Mouse (Mus musculus): ENCODE results near the gene Snd1. TPM values are rescaled to one million over a fixed set of nuclear protein-coding genes. Genes with fewer than 3 reads are reported as not detected.

The Snd1 gene
- total and polyA plus RNA-seq, 3 experiments = 83.7 to 377 (median 210) TPM

DNA sequence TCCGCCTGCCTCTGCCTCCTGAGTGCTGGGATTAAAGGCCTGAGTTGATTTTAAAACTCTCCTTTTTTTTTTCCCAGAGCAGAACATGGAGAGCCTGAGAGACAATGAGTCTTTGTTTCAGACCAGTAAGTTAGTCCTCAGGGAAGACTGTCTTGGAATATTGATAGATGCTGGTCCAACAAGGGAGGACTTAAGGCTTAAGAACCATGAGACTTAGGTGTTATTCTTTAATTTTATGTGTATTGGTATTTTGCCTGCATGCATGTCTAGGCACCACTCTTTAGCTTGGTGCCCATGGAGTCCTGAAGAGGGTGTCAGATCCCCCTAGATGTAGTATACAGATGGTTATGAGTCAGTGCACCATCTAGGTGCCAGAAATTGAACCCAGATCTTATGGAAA is 199.7 kb downstream of the Snd1 start:
- H3K36me3 ChIP-seq (replicated peaks in 1 of 2; ENCODE audit: control insufficient read depth in 1 of 2, insufficient read depth in 1 of 2, low read length in 1 of 2) = peaks cover 17 to 61% of the 10 kb centered on the region in 2 experiments
- no peak overlapping the region for H3K4me2 ChIP-seq (ENCODE audit: insufficient read depth, low read depth, poor library complexity, severe bottlenecking)
- no peaks in the 10 kb centered on the region for H3K27me3 ChIP-seq (replicated peaks)
- H3K79me2 ChIP-seq (replicated peaks; ENCODE audit: control insufficient read depth, extremely low read depth, insufficient read depth, poor library complexity, severe bottlenecking) = peaks cover 2% of the 10 kb centered on the region; the same call in 1 of the 2 replicates
- H3K9ac ChIP-seq (ENCODE audit: insufficient read depth, low read depth) = no peak overlapping the region
- in situ Hi-C loops (cut with MboI; ENCODE audit: low pct_ligation_motif_present, low pct_unique_long_range_greater_than_20kb, low sequenced_read_pairs) = no loop called here
- H3K9me3 ChIP-seq (replicated peaks; ENCODE audit: low read length) = no peaks in the 10 kb centered on the region
- dilution Hi-C loops (cut with MboI; ENCODE audit: extremely low pct_ligation_motif_present, extremely low pct_unique_long_range_greater_than_20kb, low sequenced_read_pairs) = no loop called here
- H3K27ac ChIP-seq (ENCODE audit: insufficient read depth, low read depth) = no peak overlapping the region
- no peak overlapping the region for H3K4me3 ChIP-seq (replicated peaks in 1 of 3; ENCODE audit: low read depth in 2 of 3, low read length in 2 of 3, poor library complexity in 1 of 3)
- no peak for DNase-seq (ENCODE audit: extremely low read depth)
- peaks cover 4 to 26% of the 10 kb centered on the region in 2 experiments; a peak in 3 of 4 replicates for H3K4me1 ChIP-seq (ENCODE audit: control insufficient read depth in 1 of 2, insufficient read depth in 2 of 2)
- TF ChIP-seq EP300 (IDR thresholded peaks at IDR 0.05; ENCODE audit: low read length) (no peak), MYC (IDR thresholded peaks at IDR 0.05; ENCODE audit: low read depth, low read length) (no peak), MXI1 (IDR thresholded peaks at IDR 0.05; ENCODE audit: low read depth, low read length) (no peak), HCFC1 (IDR thresholded peaks at IDR 0.05; ENCODE audit: low read depth, low read length) (no peak), TCF12 (IDR thresholded peaks at IDR 0.05; ENCODE audit: low read depth, low read length) (no peak), JUN (IDR thresholded peaks at IDR 0.05; ENCODE audit: insufficient read depth, low read depth, low read length) (no peak), POLR2A (IDR thresholded peaks at IDR 0.05; ENCODE audit: low read depth, low read length) (no peak), BHLHE40 (IDR thresholded peaks at IDR 0.05; ENCODE audit: low read depth, low read length) (no peak), GABPA (IDR thresholded peaks at IDR 0.05; ENCODE audit: insufficient replicate concordance, low read depth, low read length) (no peak), MAFK (IDR thresholded peaks at IDR 0.05; ENCODE audit: insufficient replicate concordance, low read length) (no peak), USF1 (IDR thresholded peaks at IDR 0.05; ENCODE audit: low read depth, low read length) (no peak), ZKSCAN1 (IDR thresholded peaks at IDR 0.05; ENCODE audit: borderline replicate concordance, low read depth, low read length) (no peak), MEF2A (IDR thresholded peaks at IDR 0.05; ENCODE audit: borderline replicate concordance, low read depth, low read length) (no peak), NRF1 (IDR thresholded peaks at IDR 0.05; ENCODE audit: low read depth, low read length) (no peak), ZNF384 (IDR thresholded peaks at IDR 0.05; ENCODE audit: low read depth, low read length) (no peak)

DNA sequence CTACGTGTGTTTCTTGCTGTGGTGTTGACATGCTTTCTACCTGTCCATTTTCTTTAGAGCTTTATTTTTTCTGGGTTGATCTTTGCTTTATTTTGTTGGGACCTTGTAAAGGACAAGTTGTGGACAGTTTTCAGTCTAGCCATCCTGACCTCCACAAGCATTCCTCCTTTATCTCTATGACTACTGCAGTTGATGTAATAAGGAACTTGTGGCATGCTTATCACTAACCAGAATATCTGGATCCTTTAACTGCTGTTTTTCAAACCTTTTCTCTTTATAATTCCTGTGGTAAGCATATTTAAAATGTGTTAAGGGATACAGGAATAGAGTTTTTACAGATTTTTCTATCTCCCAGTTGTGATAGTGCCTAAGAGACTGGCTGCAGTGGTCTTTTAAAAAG is 204.0 kb downstream of the Snd1 start:
- DNase-seq (ENCODE audit: extremely low read depth) = no peak
- dilution Hi-C loops (cut with MboI; ENCODE audit: extremely low pct_ligation_motif_present, extremely low pct_unique_long_range_greater_than_20kb, low sequenced_read_pairs) = no loop called here
- in situ Hi-C loops (cut with MboI; ENCODE audit: low pct_ligation_motif_present, low pct_unique_long_range_greater_than_20kb, low sequenced_read_pairs) = no loop called here

More for the DNA sequence above, 204.0 kb downstream of the Snd1 start:
- Histone ChIP-seq H3K79me2 (replicated peaks; ENCODE audit: control insufficient read depth, extremely low read depth, insufficient read depth, poor library complexity, severe bottlenecking) (peaks cover 4% of the 10 kb centered on the region), H3K27ac (ENCODE audit: insufficient read depth, low read depth) (no peak overlapping the region), H3K4me2 (ENCODE audit: insufficient read depth, low read depth, poor library complexity, severe bottlenecking) (no peak overlapping the region), H3K27me3 (replicated peaks) (no peaks in the 10 kb centered on the region), H3K9me3 (replicated peaks; ENCODE audit: low read length) (no peaks in the 10 kb centered on the region), H3K4me3 (replicated peaks in 1 of 3; ENCODE audit: low read depth in 2 of 3, low read length in 2 of 3, poor library complexity in 1 of 3) (no peak overlapping the region), H3K4me1 (ENCODE audit: control insufficient read depth in 1 of 2, insufficient read depth in 2 of 2) (no peaks in the 10 kb centered on the region), H3K9ac (ENCODE audit: insufficient read depth, low read depth) (no peak overlapping the region), H3K36me3 (replicated peaks in 1 of 2; ENCODE audit: control insufficient read depth in 1 of 2, insufficient read depth in 1 of 2, low read length in 1 of 2) (peaks cover 10 to 65% of the 10 kb centered on the region in 2 experiments)
- TF ChIP-seq USF1 (IDR thresholded peaks at IDR 0.05; ENCODE audit: low read depth, low read length) (no peak), USF2 (conservative IDR thresholded peaks at IDR 0.05; ENCODE audit: low read depth, low read length) (no peak), NELFE (IDR thresholded peaks at IDR 0.05; ENCODE audit: low read depth, low read length) (no peak), MAX (IDR thresholded peaks at IDR 0.05; ENCODE audit: low read length) (no peak), HCFC1 (IDR thresholded peaks at IDR 0.05; ENCODE audit: low read depth, low read length) (no peak), MAZ (IDR thresholded peaks at IDR 0.05; ENCODE audit: low read depth, low read length) (no peak), MAFK (IDR thresholded peaks at IDR 0.05; ENCODE audit: insufficient replicate concordance, low read length) (no peak), BHLHE40 (IDR thresholded peaks at IDR 0.05; ENCODE audit: low read depth, low read length) (no peak), TCF12 (IDR thresholded peaks at IDR 0.05; ENCODE audit: low read depth, low read length) (no peak), CHD1 (IDR thresholded peaks at IDR 0.05; ENCODE audit: low read depth, low read length) (no peak), ETS1 (conservative IDR thresholded peaks at IDR 0.05; ENCODE audit: low read depth, low read length) (no peak), UBTF (IDR thresholded peaks at IDR 0.05; ENCODE audit: low read depth, low read length) (no peak), SIN3A (IDR thresholded peaks at IDR 0.05; ENCODE audit: low read length) (no peak), CHD2 (IDR thresholded peaks at IDR 0.05; ENCODE audit: low read length) (no peak), JUND (conservative IDR thresholded peaks at IDR 0.05; ENCODE audit: low read depth, low read length) (no peak), PAX5 (IDR thresholded peaks at IDR 0.05; ENCODE audit: low read length) (no peak), EP300 (IDR thresholded peaks at IDR 0.05; ENCODE audit: low read length) (no peak)
